Mouse (Mus musculus) thymus, adult 2 months (tissue): ENCODE measurements at regions not wholly inside any gene's neighbourhood (a gene's known extent, or its start where the extent isn't known, plus 50 kb on each side); places are given as distances from the start of the nearest gene placed in this dataset.

Source experiments
- DNase-seq: peaks from one replicate; pipeline ENCODE4 v3.0.0; 2021
- H3K27ac ChIP-seq: fragments of 200-500 bp; 2 replicates; pipeline ENCODE4 v1.5.1; 2012; ENCODE audit warnings: low read length, control low read depth; ENCODE audit not compliant: control insufficient read depth, insufficient read depth
- H3K27me3 ChIP-seq: fragments of 200-500 bp; 2 replicates; pipeline ENCODE4 v1.6.1; 2012; ENCODE audit warnings: mild to moderate bottlenecking, low read length, moderate library complexity, mixed read lengths; ENCODE audit not compliant: control insufficient read depth, insufficient read depth
- H3K36me3 ChIP-seq: fragments of 200-500 bp; 2 replicates; pipeline ENCODE4 v1.6.1; 2012; ENCODE audit warnings: mild to moderate bottlenecking, low read length, moderate library complexity; ENCODE audit not compliant: control insufficient read depth, insufficient read depth
- H3K4me1 ChIP-seq: fragments of 200-500 bp; replicated peaks from 2 replicates; pipeline ENCODE4 v1.6.1; 2012; ENCODE audit warnings: low read length; ENCODE audit not compliant: control insufficient read depth, insufficient read depth
- H3K4me3 ChIP-seq: fragments of 200-500 bp; 2 replicates; pipeline ENCODE4 v1.5.1; 2012; ENCODE audit warnings: mild to moderate bottlenecking, low read length, control low read depth, moderate library complexity; ENCODE audit not compliant: control insufficient read depth, insufficient read depth
- CTCF ChIP-seq: fragments of 200-500 bp; IDR thresholded peaks from 2 replicates; pipeline ENCODE4 v1.5.1; 2012; ENCODE audit warnings: mild to moderate bottlenecking, control low read depth, low read length, moderate library complexity, borderline replicate concordance; ENCODE audit not compliant: control insufficient read depth, poor library complexity, insufficient read depth; ENCODE audit errors: extremely low read depth
- POLR2A ChIP-seq: fragments of 200-500 bp; IDR thresholded peaks from 2 replicates; pipeline ENCODE4 v1.6.1; 2012; ENCODE audit warnings: mild to moderate bottlenecking, low read length, control low read depth, moderate library complexity; ENCODE audit not compliant: control insufficient read depth, poor library complexity, insufficient read depth; ENCODE audit errors: extremely low read depth
- WGBS: fragments of 180-500 bp; shearing (Covaris S2); methylation state at CpG from one replicate; pipeline ENCODE4 v1.1.7; 2018; 5-methylcytosine and 5-hydroxymethylcytosine counted together

GRCm38 (mm10) chr7:36933490-36933889, 235.6 kb downstream of the Tshz3 start:
- no peak for DNase-seq
- H3K4me3 ChIP-seq = no peak overlapping the region
- TF ChIP-seq POLR2A (no peak), CTCF (no peak)
- no peak overlapping the region for H3K27ac ChIP-seq
- H3K36me3 ChIP-seq = no peaks in the 10 kb centered on the region
- 94% methylated on average over 4 of the region's 4 CpGs for WGBS
- H3K27me3 ChIP-seq = no peaks in the 10 kb centered on the region
- H3K4me1 ChIP-seq = no peaks in the 10 kb centered on the region

DNA sequence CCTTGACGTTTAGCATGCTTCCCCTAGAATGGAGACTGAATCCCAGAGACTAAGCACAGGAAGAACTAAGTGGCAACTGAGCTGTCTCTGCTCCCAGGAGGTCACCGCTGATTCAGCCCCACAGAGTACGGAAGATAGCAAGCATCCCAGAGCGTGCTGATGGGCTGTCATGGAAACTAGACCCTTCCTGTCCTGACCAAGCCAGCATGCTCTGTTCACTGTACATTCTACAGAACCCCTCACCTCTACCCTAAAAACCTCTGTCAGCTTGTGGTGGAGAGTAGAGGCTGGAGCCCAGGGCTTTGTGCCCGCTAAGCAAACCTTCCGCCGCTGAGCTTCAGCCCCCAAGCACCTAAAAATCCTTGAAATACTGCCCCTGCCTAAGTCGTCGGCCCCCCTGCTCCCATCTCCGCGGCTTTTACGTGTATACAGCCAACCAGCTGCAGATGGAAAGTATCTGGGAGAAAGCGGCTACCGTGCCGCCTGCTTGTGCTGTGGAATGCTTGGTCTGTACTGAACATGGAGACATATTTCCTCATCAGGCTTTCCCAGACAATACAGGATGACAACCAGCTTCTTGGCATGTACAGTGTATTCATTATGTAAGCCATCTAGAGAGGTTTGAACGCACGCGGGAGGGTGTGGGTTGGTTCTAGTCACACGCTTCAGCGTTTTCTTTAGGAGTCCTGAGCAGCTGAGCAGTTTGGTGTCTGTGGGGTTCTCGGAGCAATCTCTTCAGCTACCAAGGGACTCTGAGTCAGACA, 237.1 kb downstream of the Tshz3 start:
- WGBS = 90% methylated on average over 21 of the region's 21 CpGs
- no peaks in the 10 kb centered on the region for H3K4me1 ChIP-seq
- no peaks in the 10 kb centered on the region for H3K27me3 ChIP-seq
- H3K36me3 ChIP-seq = no peaks in the 10 kb centered on the region
- H3K27ac ChIP-seq = no peak overlapping the region
- TF ChIP-seq POLR2A (no peak), CTCF (no peak)
- DNase-seq = no peak
- H3K4me3 ChIP-seq = no peak overlapping the region

GRCm38 (mm10) chr7:36940611-36941010, 242.7 kb downstream of the Tshz3 start:
- Histone ChIP-seq H3K27ac (no peak overlapping the region), H3K4me1 (no peaks in the 10 kb centered on the region), H3K27me3 (no peaks in the 10 kb centered on the region), H3K36me3 (no peaks in the 10 kb centered on the region), H3K4me3 (no peak overlapping the region)
- no peak for DNase-seq
- WGBS = 95% methylated on average over 10 of the region's 10 CpGs
- TF ChIP-seq CTCF = no peak
- no peak for TF ChIP-seq POLR2A

- no peaks in the 10 kb centered on the region for H3K4me1 ChIP-seq
- 92% methylated on average over 14 of the region's 14 CpGs for WGBS
- TF ChIP-seq POLR2A = no peak
- no peak for TF ChIP-seq CTCF
- H3K27ac ChIP-seq = no peak overlapping the region
- no peak for DNase-seq
- no peaks in the 10 kb centered on the region for H3K27me3 ChIP-seq
- no peak overlapping the region for H3K4me3 ChIP-seq
- no peaks in the 10 kb centered on the region for H3K36me3 ChIP-seq
Observed at GRCm38 (mm10) chr7:36945024-36945815, 247.3 kb downstream of the Tshz3 start.

GRCm38 (mm10) chr7:36949511-36949910, 251.6 kb downstream of the Tshz3 start:
- Histone ChIP-seq H3K4me1 (no peaks in the 10 kb centered on the region), H3K27ac (no peak overlapping the region), H3K4me3 (no peak overlapping the region), H3K36me3 (no peaks in the 10 kb centered on the region), H3K27me3 (no peaks in the 10 kb centered on the region)
- TF ChIP-seq CTCF (no peak), POLR2A (no peak)
- 85% methylated on average over 10 of the region's 10 CpGs for WGBS
- no peak for DNase-seq

- 72% methylated on average over 3 of the region's 3 CpGs for WGBS
Observed at GRCm38 (mm10) chr7:36955376-36955775, 257.5 kb downstream of the Tshz3 start.

More at GRCm38 (mm10) chr7:36955376-36955775, 257.5 kb downstream of the Tshz3 start:
- no peak overlapping the region for H3K4me3 ChIP-seq
- no peaks in the 10 kb centered on the region for H3K4me1 ChIP-seq
- H3K27ac ChIP-seq = no peak overlapping the region
- no peaks in the 10 kb centered on the region for H3K27me3 ChIP-seq
- DNase-seq = no peak
- TF ChIP-seq POLR2A (no peak), CTCF (no peak)
- no peaks in the 10 kb centered on the region for H3K36me3 ChIP-seq
